Mouse (Mus musculus) forebrain, postnatal 0 days (tissue): Measurements from ENCODE around the gene Jsrp1. TPM values are rescaled to one million over a fixed set of nuclear protein-coding genes. Genes with fewer than 3 reads are reported as not detected.

Experiments used
- ATAC-seq: fragments of 200-750 bp; cut with Nextera tagmentation; 2 replicates; pipeline ENCODE4 v1.8.0; 2017; ENCODE audit warnings: mild to moderate bottlenecking, moderate library complexity
- DNase-seq: peaks from one replicate; pipeline ENCODE4 v3.0.0-alpha.2; 2015
- H3K27ac ChIP-seq: fragments of 300-500 bp; sonication (generic); 2 replicates; pipeline ENCODE4 v1.5.1; 2014; ENCODE audit warnings: low read depth, mild to moderate bottlenecking, antibody characterized with exemption, low read length, moderate library complexity, mixed read lengths
- H3K27me3 ChIP-seq: fragments of 300-500 bp; sonication (generic); 2 replicates; pipeline ENCODE4 v1.6.1; 2014; ENCODE audit warnings: mild to moderate bottlenecking, low read length, mixed read lengths; ENCODE audit not compliant: insufficient read depth
- H3K36me3 ChIP-seq: fragments of 300-500 bp; sonication (generic); 2 replicates; pipeline ENCODE4 v1.6.1; 2014; ENCODE audit warnings: mild to moderate bottlenecking, moderate library complexity; ENCODE audit not compliant: insufficient read depth
- H3K4me1 ChIP-seq: fragments of 300-500 bp; sonication (generic); 2 replicates; pipeline ENCODE4 v1.6.1; 2014; ENCODE audit warnings: antibody characterized with exemption; ENCODE audit not compliant: insufficient read depth
- H3K4me2 ChIP-seq: fragments of 300-500 bp; sonication (generic); 2 replicates; pipeline ENCODE4 v1.6.1; 2014; ENCODE audit warnings: low read depth, mild to moderate bottlenecking, moderate library complexity
- H3K4me3 ChIP-seq: fragments of 300-500 bp; sonication (generic); 2 replicates; pipeline ENCODE4 v1.5.1; 2014; ENCODE audit warnings: low read depth, low read length, mixed read lengths
- H3K9ac ChIP-seq: fragments of 300-500 bp; sonication (generic); 2 replicates; pipeline ENCODE4 v1.6.1; 2014; ENCODE audit warnings: mild to moderate bottlenecking
- H3K9me3 ChIP-seq: fragments of 300-500 bp; sonication (generic); 2 replicates; pipeline ENCODE4 v1.6.1; 2016; ENCODE audit warnings: low read length
- CTCF ChIP-seq: sonication (generic); IDR thresholded peaks from 2 replicates; pipeline ENCODE4 v1.5.1; 2016; ENCODE audit warnings: antibody characterized with exemption, control low read depth, low read depth
- WGBS: fragments of 180-500 bp; shearing (Covaris S2); extraction: QIAGEN DNeasy Blood & Tissue Kit; methylation state at CpG from one replicate; pipeline ENCODE4 v1.1.7; 2014; 5-methylcytosine and 5-hydroxymethylcytosine counted together
- polyA plus RNA-seq: library from polyadenylated mRNA; unstranded; fragments of >200 nt; fragmentation: Nextera tagmentation; extraction: Ambion mirVana; gene quantifications from 2 replicates; pipeline ENCODE4 v1.2.1, GENCODE M21; 2015
- total RNA-seq: library from RNA; depleted of rRNA; stranded (reverse); fragments of >200 nt; gene quantifications from 2 replicates; pipeline ENCODE4 v1.2.3, GENCODE M21; 2014; rRNA removed

The Jsrp1 gene
- total RNA-seq: 0.38 TPM in 1 of 2 replicates, not detected in the other
- 0.70 and 0.76 TPM in 2 replicates for polyA plus RNA-seq

DNA sequence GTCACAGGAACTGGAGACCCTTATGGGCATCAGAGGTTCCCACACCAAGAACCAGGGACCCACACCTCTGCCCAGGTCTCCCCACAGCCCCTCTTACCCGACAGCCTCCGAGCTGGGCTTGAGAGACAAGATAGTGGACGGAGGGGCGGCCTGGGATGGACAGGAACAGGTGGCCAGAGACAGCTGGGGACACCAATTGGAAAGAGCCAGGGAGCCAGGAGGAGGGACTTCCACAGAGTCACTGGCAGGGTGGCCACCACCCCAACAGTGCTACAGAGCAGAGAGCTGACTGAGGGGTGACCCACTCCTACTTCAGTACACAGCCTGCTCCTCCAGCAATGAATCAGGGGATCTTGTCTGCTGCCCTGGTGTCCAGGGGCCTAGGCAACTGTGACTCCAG is at the start of gene Jsrp1:
Gene Jsrp1 (minus strand): TSS at position 133 of the 400 bp plus-strand sequence.
- peaks cover 3% of the 10 kb centered on the region; the same call in 1 of the 2 replicates for H3K4me1 ChIP-seq
- no peaks in the 10 kb centered on the region for H3K9me3 ChIP-seq
- H3K9ac ChIP-seq: no peak within 1 kb of the TSS
- H3K27ac ChIP-seq: no peak within 1 kb of the TSS
- H3K4me2 ChIP-seq: no peak within 1 kb of the TSS
- DNase-seq: no peak
- no peak for ATAC-seq
- H3K36me3 ChIP-seq: no peaks in the 10 kb centered on the region
- H3K4me3 ChIP-seq: no peak within 1 kb of the TSS
- H3K27me3 ChIP-seq: peaks cover 10% of the 10 kb centered on the region
- WGBS: 85% methylated on average over 4 of the region's 4 CpGs
- TF ChIP-seq CTCF: no peak

DNA sequence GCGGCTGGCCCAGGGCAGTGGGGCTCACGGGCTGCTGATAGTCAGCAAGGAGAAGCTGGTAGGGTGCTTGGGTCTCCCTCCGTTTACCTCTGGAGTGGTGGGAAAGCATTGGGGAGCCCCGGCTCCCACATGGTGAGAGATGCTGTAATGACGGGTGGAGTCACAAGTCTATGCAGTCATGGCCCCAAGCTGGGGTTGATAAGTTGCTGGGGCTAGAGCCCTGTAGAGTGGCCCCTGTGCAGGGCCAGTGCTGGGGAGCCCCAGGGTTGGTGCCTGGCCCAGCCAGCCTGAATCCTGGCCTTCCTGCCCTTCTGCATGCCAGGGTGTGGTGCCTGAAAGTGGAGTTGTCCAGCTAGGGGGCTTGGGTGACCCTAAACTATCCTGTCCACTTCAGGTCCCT is 49.0 kb upstream of the Jsrp1 start:
- 93% methylated on average over 5 of the region's 5 CpGs for WGBS
- Histone ChIP-seq H3K9me3 (no peaks in the 10 kb centered on the region), H3K4me2 (no peak overlapping the region), H3K4me3 (no peak overlapping the region), H3K36me3 (peaks cover 56% of the 10 kb centered on the region), H3K9ac (no peak overlapping the region), H3K27ac (no peak overlapping the region), H3K4me1 (no peaks in the 10 kb centered on the region), H3K27me3 (no peaks in the 10 kb centered on the region)
- TF ChIP-seq CTCF: no peak
- no peak for ATAC-seq
- DNase-seq: no peak

DNA sequence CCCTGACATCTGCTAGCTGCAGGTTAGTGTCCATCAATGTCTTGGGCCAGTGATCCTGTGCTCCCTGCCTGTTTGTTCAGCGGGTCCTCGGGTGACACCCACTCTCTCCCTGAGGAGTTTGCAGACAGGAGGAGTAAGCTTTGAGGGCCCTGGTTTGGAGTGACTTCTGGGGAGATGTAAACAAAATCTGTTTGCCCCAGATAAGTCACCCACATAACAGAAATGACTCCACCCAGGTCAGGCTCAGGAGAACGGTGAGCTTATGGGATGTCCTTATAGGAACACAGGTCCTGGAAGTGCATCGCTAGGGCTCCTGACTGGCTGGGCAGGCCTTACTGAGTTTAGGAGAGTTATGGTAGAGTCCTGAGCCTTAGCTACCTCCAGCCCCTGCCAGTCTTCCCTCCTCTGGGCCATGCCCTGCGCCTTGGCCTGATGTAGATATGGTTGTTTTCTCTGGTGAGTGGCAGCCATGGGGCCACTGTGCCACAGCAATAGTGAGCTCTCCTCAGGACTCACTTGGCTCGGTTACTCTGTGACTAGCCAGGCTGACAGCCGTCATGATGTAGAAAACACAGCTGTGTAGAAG is 45.1 kb upstream of the Jsrp1 start:
- Histone ChIP-seq H3K9me3 (no peaks in the 10 kb centered on the region), H3K4me3 (no peak overlapping the region), H3K4me2 (no peak overlapping the region), H3K4me1 (peaks cover 19% of the 10 kb centered on the region), H3K36me3 (peaks cover 24% of the 10 kb centered on the region), H3K27me3 (no peaks in the 10 kb centered on the region), H3K27ac (no peak overlapping the region), H3K9ac (no peak overlapping the region)
- DNase-seq (no peak), ATAC-seq (no peak)
- WGBS: 87% methylated on average over 7 of the region's 7 CpGs
- TF ChIP-seq CTCF: no peak

DNA sequence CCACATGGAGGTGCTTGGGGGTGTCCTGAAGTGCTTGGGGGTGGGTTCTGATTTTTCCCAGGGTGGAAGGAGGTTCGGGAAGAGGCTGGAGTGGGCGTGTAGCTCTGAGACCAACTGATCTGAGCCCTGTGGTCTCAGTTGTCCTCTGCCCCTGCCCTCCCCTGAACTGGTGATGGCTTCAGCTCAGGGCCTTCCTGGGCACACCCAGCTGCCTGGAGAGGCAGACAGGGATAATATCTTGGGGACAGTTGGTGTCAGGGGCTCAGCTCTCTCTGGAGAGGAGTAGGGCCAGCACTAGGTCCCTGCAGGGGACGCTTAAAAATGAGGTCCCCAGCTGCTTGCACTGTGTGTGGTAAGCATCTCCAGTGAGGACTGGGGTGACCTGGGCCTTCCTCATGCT is 44.5 kb upstream of the Jsrp1 start:
- H3K27ac ChIP-seq: no peak overlapping the region
- H3K4me1 ChIP-seq: peaks cover 19% of the 10 kb centered on the region
- WGBS: 58% methylated on average over 3 of the region's 3 CpGs
- TF ChIP-seq CTCF: no peak
- no peak overlapping the region for H3K4me3 ChIP-seq
- no peaks in the 10 kb centered on the region for H3K9me3 ChIP-seq
- H3K4me2 ChIP-seq: no peak overlapping the region
- H3K36me3 ChIP-seq: peaks cover 25% of the 10 kb centered on the region
- no peak for ATAC-seq
- no peaks in the 10 kb centered on the region for H3K27me3 ChIP-seq
- no peak for DNase-seq
- H3K9ac ChIP-seq: no peak overlapping the region; the same call in 1 of the 2 replicates

DNA sequence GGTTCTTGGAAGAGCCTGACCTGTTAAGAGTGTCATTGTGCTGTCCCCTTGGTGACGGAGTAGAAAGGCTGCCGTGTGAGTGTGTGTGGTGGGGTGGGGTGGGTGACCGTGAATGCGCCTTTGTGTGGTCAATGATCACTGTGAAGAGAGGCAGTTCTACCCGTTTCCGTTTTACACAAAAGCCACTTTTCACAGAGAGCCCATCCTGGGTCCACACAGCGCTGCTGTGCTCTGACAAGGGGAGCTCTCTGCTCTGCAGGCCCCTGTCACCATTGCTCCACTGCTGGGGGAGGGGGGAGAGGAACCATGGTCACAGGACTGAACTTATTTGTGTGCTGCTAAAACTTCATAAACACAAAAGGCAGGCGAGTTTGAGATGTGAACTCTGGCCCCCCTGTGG is 44.1 kb upstream of the Jsrp1 start:
- Histone ChIP-seq H3K4me2 (no peak overlapping the region), H3K4me3 (no peak overlapping the region), H3K36me3 (peaks cover 22% of the 10 kb centered on the region), H3K27me3 (no peaks in the 10 kb centered on the region), H3K9me3 (no peaks in the 10 kb centered on the region), H3K4me1 (peaks cover 19% of the 10 kb centered on the region), H3K9ac (peak overlapping the region; percentile 28; the same call in 1 of the 2 replicates), H3K27ac (no peak overlapping the region)
- TF ChIP-seq CTCF: no peak
- WGBS: 38% methylated on average over 8 of the region's 8 CpGs
- peak; percentile 24 for ATAC-seq
- no peak for DNase-seq

DNA sequence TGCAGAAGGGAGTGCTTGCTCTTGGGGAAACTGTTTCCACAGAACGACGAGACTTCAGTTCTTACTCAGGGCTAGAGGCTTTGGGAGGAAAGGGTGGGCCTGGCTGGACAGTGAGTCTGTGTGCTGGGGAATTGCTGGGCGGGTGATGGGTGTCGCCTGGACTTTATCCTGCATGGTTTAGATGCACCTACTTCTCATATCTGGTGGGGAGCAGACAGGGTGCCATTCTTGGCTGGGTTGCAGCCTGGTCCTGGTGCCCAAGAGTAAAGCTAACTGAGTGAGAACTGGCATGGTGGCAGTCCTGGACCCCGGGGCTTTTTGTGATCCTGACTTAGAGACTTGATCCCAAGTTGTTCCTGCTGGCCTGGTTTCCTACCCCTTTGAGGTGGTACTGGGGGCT is 43.6 kb upstream of the Jsrp1 start:
- 76% methylated on average over 5 of the region's 5 CpGs for WGBS

DNA sequence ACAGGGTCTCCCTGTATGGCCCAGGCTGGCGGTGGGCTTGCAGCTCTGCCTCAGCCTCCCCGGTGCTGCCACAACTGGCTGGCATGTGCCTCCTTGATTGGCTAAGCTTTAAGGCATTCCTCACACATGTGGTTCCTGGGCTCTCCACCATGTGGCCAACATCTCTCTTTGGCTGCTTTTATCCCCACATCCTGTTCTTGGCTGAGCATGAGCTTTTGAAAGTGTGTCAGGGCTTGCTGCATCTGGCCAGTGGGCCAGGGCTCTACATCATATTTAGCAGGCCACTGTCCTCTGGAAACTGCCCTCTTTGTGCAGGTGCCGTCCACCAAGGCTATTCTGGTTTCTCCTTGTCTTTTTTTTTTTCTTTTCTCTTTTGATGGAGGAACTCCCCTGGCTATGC is 43.0 kb upstream of the Jsrp1 start:
- ATAC-seq (peak; percentile 34), DNase-seq (peak; percentile 24)
- Histone ChIP-seq H3K36me3 (peaks cover 20% of the 10 kb centered on the region), H3K9me3 (no peaks in the 10 kb centered on the region), H3K4me3 (0 out of 2 replicates have a peak overlapping the region, but pooled peaks have one; percentile 73), H3K4me1 (peaks cover 19% of the 10 kb centered on the region), H3K27ac (no peak overlapping the region), H3K27me3 (no peaks in the 10 kb centered on the region), H3K9ac (peak overlapping the region; percentile 85; the same call in 1 of the 2 replicates), H3K4me2 (peak overlapping the region; percentile 100)
- TF ChIP-seq CTCF: peak; percentile 48
- WGBS: 62% methylated on average over 3 of the region's 3 CpGs

More for the DNA sequence above, 43.6 kb upstream of the Jsrp1 start:
- Histone ChIP-seq H3K27ac (no peak overlapping the region), H3K4me3 (no peak overlapping the region), H3K27me3 (no peaks in the 10 kb centered on the region), H3K36me3 (peaks cover 21% of the 10 kb centered on the region), H3K4me2 (no peak overlapping the region), H3K4me1 (peaks cover 19% of the 10 kb centered on the region), H3K9ac (peak overlapping the region; percentile 28; the same call in 1 of the 2 replicates), H3K9me3 (no peaks in the 10 kb centered on the region)
- ATAC-seq (no peak), DNase-seq (no peak)
- no peak for TF ChIP-seq CTCF
